Mouse (Mus musculus): Measurements from ENCODE around the gene Ube2c.
A peak's percentile ranks its signal among the peaks of the same experiment; 100 is the strongest.

DNA sequence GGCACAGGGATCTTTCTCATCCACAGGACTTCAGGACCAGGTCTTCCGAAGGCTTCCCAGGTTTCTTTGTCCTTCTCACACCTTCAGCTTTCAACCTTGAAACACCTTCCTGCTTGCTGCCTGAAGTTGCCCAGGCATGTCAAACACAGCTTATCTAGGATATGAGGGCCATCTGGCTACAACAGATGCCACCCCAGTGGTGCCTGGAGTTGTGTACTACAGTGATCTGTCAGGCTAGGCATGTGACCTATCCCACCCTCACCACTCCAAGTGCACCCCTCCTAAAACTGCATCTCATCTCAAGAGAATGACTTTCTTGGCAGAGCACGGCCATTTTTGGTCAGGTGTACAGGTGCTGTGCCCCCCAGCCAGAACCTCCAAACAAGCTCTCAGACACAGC lies 8.2 kb upstream of the Ube2c start:
- TF ChIP-seq CTCF (IDR thresholded peaks at IDR 0.05; ENCODE audit: low read depth), result peak; percentile 3; the same call in 1 of the 2 replicates
- peak; percentile 94 for TF ChIP-seq EP300 (IDR thresholded peaks at IDR 0.05; ENCODE audit: low read depth)

Data from liver, embryonic 14.5 days (tissue).